Mouse (Mus musculus) adrenal gland, adult 18-20 months (tissue): ENCODE measurements at regions not wholly inside any gene's neighbourhood (a gene's known extent, or its start where the extent isn't known, plus 50 kb on each side); places are given as distances from the start of the nearest gene placed in this dataset.

ENCODE experiments used
- DNase-seq, 2 experiments: peaks; one replicate each; pipeline ENCODE4 v3.0.0; 2021 to 2022; ENCODE audit warnings: low spot score in 2 of 2

DNA sequence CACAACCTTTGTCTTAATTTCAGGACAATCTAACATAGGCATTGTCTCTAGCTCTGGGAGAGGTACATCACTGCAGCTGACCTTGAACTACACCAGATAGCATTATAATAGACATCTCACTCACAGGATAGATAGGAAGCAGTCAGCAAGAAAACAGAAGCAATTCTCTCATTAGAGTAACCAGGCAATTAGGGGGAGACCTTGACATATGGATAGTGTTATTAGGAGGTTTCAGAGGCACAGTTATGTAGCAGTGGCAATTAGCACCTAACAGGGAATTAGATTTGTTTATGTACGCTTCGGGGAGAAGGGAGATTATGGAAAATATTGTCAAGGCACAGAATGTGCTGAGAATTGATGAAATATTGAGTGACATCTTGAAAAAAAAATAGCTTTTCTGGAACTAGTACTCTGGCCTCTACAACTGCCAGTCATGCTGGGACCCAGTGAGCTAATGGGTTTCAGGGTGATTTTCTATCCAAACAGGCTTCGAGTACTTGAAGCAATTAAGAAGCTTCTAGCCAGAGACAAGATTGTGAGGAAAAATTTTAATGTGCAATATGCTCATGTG lies 216.8 kb upstream of the Aco1 start:
- no peak for DNase-seq

DNA sequence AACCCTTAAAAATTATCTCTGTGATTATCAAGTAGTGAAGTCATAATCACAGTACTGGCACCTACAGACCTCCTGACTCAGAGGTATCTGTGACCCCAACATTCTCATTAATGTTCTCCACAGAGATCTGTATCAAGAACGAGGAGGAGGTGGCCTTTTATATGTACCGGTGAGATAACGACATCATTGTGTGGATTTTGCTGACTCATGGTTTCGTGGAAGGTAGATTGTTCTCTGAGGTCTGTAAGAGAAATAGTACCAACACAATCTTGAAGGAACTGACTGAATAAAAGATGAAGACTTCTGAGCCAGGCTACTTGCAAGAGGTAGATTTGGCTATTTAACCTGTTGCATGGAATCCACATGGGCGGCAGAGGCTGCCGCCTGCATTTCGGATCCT lies 216.3 kb upstream of the Aco1 start:
- DNase-seq = no peak

DNA sequence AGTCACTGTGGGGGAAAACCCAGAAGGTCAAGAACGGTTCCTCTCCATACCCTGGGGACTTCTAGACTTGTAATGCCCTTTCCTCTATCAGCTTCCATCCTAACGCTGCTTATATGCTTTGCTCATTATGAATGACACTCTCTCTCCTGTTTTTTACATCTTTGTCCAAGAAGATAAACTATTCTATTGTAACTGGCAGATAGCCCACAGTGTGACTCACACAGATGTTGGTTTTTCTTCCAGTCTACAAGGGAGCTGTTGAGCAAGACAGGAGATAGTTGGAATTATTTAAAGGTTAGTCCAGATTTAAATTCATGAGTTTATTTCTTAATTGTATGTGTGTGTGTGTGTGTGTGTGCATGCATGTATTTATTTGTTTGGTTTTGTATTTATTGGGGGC lies 214.4 kb upstream of the Aco1 start:
- no peak for DNase-seq

DNA sequence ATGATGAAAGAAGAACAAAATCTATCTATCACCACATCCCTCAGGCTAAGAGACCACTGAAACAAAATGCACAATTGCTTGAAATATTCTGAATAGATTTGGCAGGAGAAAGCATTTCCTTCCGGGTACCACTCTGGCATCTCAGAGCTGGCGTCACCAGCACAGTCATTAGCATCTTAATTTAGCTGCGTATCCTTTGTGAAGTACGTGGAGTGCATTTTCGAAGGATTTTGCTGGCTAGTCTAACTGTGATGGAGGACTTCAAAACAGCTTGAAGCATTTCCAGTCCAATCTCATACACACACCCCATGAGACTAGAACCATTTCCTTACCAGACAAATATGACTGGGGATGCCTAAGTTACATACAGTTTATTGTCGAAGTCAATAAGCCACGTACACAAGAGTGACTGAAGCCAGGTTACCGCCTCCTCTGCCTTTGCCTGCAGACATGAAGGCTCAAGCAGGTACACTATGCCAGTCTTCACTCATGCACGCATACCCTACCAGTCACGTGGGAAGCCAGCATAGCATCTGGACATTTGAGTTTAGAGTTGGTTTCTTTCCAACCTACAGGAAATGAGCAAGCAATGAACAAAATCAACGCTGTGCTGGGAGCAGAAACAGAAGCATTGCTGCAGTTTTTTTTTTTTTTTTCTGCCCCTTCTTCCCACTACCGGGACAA lies 208.7 kb upstream of the Aco1 start:
- DNase-seq = no peak

DNA sequence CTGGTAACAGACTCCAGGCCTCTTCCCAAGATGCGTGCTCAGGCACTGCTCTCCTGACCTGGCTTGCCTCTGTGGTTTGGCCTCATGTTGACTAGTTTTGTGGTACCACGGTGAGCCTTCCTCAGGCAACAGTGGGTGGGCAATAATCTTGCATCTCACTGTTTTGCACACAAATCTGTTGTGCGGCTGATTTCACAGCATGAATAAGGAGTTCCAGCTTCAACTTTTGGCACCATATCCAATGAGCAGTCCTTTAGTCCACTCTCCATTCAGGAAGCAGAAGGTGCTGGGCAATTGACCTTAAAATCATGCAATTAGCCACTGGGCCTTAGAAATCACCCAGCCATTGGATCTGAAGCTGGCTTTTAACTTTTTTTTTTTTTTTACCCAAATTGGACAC lies 184.2 kb upstream of the Aco1 start:
- no peak for DNase-seq

DNA sequence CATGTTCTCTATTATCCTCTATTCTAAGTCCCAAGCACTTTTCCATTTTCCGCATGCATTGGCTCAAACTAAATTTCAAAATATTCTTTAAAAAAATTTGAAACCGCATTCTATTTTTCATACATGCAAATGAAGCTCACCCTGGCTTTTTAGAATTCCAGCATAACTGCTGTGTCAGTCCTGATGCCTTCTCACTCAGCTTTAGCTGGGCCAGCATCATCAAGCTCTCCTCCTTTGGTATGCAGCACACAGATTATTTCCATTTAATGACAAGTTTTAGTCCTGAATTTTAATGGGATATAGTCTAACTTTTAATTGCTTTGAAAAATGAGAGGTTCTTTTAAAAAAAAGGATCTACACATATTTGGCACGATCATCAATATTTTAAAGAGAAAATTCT lies 174.9 kb upstream of the Aco1 start:
- no peak for DNase-seq

DNA sequence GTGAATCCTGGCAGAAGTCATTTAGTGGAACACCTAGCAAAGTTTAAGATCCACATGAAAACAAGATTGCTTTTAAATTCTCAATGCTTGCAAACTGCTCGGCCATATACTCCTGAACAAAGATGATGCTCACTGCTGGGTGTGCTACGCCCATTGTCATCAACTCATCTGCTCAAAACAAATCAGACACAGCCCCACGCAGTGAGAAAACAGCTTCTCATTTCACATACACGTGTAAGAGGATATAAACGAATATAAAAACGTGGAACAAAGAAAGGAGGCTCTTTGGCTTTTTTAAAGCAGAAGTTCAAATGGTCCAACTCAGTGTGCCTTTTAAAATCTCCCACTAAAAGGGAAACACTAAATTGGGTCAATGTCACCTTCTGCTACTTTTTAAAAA lies 151.5 kb upstream of the Aco1 start:
- no peak for DNase-seq

DNA sequence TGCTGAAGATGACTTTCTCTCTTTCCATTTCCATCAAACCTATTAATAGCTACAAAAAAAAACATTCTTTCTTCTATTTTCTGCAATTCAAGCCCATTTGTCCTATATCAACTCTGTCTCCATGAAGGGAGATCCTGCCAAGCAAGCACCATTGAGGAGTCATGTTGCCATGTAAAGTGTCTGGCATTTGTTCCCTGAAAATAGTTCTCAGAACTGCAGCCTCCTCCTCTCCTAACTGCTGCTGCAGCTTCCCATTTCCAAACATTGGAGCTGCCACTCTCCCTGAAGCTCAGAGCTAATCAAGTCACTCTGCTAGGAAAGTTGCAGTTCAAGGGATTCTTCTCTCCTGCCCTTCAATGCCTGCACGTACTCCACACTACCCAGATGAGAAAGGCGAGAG lies 151.0 kb upstream of the Aco1 start:
- DNase-seq = no peak

DNA sequence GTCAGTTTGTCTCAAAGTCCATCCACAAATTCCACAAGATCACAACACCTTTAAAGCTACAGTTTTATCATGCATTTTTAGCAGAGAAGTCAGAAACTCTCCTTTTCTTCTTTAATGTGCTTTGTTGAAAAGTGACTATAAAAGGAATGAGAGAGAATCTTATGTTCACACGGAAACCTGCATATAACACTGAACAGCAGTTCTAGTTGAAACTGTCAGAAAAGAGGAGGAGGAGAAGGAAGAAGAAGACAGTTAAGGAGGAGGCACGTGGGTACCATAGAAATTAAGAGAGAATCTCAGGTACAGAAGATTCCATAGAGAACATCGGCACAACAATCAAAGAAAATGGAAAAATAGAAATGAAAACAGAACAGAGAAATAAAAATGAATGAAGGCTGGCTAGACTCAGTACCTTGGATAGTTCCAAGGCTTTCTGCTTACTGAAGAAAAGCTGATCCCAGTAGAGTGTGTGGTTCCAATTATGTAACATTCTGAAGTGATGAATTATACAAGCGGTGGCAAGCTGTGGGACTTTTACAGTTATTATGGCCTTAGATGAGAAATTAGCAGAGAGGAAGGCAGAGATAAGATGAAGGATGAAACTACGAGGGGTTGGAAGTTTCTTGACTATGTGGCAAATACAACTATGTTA lies 144.0 kb upstream of the Aco1 start:
- no peak for DNase-seq

DNA sequence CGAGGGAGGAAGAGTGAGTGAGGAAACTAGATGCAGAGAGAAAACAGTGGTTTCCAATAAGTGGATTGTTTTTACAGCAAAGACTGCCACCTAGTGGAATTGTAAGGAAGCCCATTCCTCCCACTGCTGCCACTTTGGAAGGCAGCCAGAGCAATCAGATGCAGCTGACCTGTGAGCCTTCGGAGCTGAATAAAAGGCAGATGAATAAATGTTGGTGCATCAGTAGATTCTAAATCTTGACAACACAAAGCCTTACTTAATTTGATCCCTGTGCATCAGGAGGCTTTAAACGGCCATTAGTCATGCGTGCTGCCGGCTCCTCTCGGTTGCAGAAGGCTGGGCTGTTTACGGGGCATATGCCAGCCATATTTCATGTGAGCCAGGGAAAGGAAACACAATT lies 128.2 kb upstream of the Aco1 start:
- peak; percentile 39 to 53 for DNase-seq

DNA sequence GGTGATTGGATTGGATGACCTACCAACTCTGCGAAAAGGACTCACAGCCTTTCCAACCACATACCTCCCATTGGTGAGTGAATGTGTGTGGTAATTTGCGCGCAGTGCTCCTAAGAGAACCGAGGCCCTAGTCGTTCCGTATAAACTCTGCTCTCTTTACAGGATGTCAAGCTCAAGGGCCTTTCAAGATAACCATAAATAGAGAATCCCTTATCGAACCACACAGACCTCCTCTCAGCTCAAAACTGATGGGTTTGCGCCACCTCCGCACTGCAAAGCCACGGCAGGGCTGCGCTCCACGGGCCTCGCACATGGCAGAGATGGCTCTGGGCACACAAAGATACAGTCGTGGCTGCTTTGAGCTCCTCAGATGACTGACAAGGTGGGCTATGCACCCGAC lies 126.0 kb upstream of the Aco1 start:
- no peak for DNase-seq

DNA sequence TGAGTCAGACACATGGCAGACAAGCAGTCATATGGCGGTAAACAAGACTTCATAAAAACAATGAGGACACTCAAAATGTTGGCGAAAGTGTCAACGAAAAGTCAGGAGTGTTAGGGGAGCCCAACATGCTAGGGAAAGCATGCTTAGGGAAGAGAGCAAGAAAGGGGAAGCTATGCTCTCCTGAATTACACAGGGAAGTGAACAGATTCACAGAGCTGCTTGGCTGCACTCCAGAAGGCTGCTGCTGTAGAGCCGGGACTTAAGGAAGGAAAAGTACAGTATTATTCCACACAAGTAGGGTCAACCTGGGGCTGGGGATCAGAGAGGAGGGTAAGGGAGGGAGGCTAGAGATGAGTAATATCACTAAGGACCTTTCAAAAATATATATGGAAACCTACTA lies 124.7 kb upstream of the Aco1 start:
- no peak for DNase-seq

DNA sequence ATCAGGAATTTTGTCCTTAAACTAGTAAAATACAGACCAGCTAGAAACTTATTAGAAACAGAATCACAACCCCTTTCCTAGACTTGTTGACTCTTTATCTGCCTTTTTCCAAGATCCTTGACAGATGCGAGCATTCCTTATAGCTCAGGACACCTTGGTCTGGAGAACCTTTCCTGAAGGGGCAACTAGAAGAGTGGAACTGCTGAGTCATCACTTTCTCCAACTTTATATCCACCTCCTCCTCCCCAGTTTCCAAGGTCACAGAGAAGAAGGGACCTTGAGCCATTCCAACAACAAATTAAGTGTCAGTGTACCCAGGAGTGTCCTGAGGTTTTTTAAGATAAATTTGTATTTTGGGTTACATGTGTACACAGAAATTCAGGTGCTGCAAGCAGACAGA lies 111.5 kb upstream of the Aco1 start:
- no peak for DNase-seq

DNA sequence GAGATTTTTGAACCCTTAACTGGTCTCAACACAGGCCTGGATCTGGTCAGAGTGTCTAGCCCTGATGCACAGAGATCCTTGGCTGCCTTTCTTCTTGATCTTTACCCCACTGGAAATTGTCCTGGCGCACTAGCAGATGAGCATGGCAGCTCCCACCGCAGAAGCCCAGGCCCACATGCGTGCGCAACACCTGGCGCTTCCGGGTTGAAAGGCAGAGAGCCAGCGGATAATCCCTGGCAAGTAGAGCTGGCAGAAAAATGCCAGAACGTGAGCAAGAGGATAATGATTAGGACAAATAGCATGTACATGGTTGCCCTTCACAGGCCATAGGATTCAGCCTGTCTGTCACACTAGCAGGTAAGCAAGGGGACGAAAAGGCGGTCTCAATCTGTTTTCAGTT lies 95.0 kb upstream of the Aco1 start:
- no peak for DNase-seq

DNA sequence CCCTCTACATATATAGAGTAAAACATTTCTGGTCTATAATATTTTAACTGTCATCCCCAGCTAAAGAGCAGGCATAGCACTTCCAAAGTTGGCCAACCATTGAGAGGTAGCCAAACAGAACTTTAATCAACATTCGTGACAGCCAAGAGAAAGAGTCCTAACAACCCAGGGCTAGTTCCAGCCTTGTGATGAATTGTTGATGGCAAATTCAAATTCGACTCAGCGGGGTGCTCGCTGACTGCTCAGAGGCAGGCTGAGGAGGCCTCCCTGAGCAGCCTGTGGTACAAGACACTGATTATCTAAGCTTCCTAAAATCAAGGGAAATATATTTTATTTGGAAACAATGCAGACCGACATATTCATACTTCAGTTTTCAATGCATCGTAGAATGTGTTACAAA lies 93.8 kb upstream of the Aco1 start:
- DNase-seq = no peak

DNA sequence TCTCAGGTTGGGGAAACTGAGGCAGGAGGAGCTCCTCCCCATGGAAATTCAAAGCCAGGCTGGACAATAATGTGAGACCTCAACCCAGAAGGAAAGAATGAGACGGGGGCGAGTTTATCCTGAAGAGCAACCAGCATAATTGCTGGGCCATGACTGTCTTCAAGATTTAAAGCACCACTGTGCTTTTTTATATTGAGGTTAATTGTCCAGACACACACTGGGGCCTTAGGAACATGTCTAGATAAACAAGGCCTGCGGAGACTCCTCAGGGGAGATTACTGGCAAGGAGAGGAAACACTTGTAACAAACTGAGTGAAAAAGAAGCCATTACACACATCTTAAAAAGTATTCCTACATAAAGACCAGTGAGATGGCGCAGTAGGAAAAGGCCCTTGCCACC lies 91.0 kb upstream of the Aco1 start:
- no peak for DNase-seq

DNA sequence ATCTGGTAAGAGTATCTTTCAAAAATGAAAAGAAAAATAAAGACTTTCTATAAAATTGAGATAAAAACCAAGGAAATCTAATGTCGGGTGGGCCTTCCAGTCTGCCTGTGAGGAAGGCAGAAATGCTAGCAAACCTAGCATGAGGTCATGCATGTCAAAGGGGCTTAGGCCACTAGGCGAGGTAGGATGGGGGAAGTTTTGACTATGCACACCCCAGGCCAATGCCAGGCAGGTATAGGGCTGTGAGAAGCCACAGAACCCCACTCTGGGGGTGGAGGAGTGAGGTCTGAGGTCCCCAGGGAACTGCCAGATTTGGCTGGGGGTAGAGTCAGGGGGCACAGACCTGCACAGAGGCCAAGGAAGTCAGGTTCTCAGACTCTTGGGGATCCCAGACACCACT lies 89.5 kb upstream of the Aco1 start:
- DNase-seq = no peak

DNA sequence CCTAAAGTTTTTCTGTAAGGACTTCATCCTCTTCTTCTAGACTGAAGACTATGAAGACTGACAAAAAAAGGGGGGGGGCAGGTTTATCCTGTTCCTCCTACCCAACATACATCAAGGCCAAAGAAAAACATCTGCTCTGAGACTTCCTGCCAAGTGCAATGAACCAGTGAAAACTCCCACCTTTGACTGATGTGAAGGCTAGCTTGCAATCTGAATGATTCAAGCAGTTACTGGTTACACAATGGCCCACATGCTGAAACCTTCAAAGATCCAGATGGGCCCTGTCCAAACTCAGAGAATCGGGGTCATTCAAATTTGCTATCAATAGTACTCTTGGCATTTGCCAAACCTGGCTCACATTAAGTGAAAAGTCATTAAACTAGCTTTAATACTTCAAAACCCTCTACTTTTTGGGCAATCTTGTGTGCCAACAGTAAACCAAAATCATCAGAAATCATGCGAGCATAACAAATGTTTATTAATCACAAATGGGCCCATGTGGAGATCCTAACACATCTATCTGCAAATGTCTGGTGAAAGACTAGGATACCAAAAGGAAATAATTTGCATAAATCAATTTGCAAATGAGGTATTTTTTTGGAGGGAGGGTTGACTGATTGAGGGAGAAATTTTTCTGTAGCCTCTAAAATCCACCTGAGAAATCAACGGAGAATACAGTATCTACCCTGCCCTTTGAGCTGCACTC lies 79.0 kb upstream of the Aco1 start:
- DNase-seq = no peak

DNA sequence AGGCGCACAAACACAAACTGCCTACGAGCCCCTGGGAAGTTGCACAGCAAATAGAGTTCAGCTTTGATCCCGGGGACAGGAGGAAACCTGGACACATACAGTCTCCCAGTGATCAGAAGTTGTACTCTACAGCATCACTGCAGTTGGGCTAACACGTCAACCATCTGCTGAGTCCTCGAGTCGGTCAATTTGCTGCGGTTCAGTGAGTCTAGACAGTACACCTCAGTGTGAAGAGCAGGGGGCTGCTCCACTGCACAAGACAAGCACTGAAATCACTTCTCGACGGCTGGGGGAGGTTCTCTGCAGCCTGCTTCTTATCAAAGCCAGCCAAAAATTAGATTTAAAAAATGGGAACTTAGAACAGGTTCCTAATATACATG lies 78.4 kb upstream of the Aco1 start:
- DNase-seq = no peak

DNA sequence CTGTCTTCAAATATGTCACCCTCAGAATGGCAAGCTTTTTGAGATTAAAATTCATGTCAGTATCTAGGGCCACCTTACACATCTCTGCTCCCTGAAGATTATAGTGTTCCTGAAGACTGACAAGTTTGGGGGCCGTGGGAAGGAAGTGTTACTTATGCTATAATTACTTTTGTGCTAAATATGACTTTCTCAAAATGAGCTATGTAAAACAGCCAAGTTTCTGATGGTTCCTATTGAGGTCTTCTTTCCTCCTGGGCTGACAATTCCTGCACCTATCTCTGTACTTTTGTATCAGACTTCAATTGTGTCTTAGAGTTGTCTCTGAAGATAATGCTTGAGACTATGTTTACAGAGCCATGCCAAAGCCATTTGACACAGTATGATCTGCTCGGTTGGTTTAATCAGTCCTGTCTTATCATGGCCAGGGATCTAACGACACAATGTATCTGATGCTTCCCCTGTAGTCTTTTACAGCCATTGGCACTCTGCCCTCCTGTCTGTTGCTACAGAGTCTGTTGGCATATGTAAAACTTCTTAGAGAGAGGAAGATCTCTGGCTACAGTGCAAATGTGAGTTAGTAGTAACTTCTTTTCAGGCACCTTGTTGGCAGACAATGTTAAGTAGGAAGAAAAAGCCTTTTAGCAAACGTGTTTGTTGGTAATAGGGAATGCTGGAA lies 71.8 kb upstream of the Aco1 start:
- no peak for DNase-seq

DNA sequence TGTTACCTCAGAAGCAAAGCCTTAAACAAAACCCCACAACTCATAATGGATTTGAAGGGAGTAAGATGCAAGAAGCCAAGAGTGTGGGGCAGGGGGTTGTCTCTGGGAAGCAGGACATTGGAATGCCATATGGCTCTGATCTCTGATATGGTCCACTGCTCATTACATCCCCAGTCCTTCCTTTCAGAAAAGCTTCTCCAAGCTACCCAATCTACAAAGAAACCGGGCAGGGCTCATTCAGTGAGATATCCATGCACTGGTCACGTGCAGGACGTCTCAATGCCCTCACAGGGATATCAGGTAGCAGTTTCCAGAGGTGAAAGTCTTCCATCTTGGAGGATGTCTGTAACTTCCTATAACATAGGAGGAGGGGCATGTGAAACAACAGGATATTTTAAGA lies 61.8 kb upstream of the Aco1 start:
- DNase-seq = no peak

DNA sequence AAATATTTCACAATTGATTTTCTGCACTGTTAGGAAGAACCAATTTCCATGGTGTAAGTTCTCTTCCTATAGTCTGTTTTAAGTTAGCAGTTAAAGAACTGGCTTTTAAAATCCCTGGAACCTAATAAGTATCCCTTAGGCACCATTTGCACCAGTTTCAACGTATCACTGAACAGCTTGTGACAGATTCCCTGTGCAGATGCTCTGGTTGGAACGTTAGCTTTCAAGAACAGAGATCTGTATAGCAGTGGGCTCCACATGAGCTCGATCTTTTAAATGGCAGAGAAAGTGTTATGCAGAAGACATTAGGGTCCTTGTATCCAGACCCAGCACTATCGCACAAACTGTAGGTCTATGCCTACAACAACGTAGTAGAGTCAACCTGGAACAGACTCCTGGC lies 52.6 kb upstream of the Aco1 start:
- no peak for DNase-seq
